Mouse (Mus musculus) embryo, embryonic 10 days (tissue): Measurements from ENCODE around the gene Apaf1.

ENCODE experiments used
- DNase-seq: peaks from one replicate; pipeline ENCODE4 v3.0.0-alpha.2; 2015; ENCODE audit warnings: low spot score

Apaf1 gene

DNA sequence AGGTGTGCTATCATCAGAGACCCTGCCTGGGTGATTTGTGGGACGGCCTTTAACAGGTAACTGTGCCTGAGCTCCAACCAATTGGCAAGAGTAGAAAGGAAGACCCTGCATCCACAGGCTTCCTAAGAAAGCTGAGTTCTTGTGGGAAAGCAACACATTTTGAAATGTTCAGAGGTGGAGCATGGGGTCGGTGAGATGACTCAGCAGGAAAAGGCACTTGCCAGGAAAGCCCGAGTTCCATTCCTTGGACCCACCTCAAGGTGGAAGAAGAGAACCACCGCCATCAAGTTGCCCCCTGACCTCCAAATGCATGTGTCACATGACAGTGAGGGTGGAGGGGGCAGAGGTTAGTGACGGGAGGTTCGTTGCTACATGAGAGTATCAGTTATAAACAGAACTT lies 108.1 kb downstream of the Apaf1 start:
- no peak for DNase-seq

DNA sequence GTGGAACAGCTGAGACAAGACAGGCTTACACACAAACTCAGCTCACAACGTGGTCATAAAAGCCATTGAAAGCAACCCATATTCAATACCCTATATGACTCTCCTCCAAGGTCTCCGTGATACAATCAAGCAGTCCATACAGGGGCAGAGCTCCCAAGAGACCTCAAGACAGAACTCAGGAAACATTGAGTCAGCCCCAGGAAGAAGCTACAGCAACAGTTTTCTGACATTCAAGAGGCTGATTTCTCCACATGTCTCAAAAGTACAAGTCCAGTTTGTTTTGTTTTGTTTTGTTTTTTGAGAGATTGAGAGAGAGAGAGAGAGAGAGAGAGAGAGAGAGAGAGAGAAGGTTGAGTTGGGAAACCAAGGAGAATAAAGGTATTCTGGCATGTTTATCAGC lies 108.5 kb downstream of the Apaf1 start:
- no peak for DNase-seq

DNA sequence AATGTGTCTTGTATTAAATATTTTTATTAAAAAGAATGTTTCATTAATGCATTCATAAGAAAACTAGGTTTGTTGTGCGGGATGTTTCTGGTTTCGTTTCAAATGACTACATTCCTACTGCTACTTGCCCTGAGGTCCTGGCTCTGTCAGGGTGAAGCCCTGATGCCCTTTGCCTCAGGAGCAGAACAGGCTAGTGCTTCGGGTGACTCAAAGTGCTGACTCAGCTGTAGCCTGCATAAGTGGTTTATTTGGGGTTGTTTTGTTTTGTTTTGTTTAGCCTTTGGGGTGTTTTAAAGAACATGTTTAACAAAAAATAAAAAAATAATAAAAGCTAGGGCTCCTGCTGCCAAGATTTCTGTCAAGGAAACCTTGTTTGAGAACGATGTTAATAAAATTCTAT lies 112.0 kb downstream of the Apaf1 start:
- peak; percentile 66 for DNase-seq

DNA sequence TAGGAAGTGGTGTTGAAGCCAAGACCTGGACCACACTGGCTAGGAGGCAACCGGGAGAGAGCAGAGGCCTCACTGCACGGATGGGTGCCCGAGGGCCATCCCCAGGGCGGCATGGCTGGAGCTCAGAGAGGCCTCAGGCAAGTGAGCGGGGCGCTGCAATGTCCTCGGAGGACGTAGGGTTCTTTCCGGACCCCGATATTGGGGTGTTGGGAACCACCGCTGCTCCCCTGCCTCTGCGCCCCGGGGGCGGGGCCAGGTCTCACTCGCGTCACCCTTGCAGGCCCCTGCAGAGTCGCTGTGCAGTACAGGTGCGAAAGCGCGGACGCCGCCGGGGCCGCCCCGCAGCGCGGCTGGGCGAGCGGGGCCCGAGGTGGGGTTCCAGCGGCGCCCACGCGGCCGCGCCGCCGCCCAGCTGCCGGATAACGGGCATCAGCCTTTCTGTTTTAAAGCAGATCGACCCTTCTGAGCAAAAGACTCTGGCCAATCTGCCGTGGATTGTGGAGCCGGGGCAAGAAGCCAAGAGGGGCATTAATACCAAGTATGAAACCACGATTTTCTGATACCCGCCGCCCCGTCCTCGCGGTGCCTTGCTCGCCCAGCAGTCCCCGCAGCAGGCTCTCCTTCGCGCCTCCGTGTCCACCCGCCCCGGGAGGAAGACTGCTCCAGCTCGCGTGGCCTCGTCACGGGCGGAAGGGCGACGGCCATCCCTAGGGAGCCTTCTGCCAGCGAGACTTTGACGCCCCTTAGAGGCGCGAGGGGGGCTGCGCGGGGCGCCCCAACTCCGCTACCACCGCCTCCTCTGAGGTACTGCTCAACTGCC lies 113.0 kb downstream of the Apaf1 start:
- peak; percentile 21 for DNase-seq

DNA sequence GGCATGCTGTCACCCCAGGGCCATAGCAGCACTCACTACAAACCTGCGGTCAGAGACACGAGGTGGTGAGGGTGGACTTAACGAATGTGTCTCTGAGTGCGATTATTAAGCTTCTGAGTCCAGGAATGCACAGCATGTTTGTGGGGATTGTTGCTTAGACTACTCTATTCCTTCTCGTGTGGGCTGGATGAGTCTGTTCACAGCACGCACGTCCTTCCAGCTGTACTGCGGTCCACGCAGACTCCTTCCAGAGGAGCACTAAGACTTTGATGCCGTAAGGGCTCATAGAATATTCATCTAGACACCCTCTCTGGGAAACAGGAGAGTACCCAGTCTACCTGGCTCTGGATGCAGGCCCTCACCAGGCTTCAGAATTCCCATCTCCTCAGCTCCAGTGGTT lies 114.3 kb downstream of the Apaf1 start:
- DNase-seq = no peak

DNA sequence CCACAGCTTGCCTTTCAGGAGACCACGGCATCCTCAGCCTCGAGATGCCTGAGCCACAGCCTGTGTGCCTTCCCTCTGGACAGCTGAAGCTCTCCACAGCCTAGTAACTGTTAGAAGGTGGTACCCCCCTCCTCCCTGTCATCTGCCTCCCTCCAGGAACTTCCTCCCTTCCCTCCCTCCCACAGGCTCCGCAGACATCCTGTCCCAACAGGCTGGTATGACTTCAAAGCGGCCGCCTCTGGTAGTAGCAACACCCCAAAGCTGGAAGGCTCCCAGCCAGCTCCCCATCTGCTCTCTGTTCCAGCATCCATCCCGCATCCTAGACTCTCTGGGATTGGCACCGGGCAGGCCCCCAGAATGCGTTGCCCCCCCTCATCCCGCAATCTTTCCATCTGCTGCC lies 115.7 kb downstream of the Apaf1 start:
- DNase-seq = peak; percentile 35

DNA sequence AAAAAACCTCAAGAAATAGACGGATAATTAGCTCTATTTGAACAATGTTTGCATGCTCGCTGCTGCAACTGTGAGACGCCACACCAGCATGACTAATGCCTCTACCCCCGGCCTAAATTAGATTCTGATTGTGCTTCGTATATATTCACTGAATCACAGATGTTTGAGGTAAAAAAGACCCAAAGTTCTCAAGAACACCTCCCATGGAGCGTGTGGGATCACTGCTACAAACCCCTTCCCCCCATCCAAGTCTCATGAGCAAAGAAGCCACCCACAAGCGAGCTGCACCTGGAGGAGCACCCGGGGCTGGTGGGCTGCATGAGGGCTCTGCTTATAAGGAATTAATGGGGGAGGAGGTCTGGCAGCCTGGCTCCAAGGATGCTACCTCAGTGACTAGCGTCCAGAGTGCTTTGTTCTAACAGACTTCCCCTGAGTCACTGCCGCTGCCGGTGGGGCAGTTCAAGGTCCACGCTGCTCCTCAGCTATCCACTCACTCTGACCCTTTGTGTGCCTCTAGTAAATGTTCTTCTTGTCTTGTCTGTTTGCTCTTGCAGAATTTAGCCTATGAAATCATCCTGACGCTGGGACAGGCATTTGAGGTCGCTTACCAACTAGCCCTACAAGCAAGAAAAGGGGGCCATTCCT lies 116.8 kb downstream of the Apaf1 start:
- DNase-seq = no peak

DNA sequence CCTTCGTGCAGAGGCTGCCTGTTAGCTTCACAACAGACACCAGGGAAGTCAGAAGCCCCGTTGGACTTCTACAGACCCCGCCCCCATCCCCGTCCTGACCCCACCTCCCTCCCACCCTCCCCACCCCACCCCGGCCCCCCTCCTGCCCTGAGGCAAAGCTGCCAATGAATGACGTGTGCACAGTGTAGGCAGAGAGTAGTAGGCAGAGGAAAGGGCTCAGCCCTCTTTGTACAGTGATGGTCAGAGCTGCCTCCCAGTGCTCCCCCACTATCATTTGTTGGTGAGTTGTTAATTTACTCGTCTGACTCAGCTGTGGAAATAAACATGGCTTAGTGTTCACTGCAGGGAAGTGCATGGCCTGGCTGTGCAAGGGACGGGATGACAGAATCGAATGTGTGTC lies 118.1 kb downstream of the Apaf1 start:
- DNase-seq = no peak

DNA sequence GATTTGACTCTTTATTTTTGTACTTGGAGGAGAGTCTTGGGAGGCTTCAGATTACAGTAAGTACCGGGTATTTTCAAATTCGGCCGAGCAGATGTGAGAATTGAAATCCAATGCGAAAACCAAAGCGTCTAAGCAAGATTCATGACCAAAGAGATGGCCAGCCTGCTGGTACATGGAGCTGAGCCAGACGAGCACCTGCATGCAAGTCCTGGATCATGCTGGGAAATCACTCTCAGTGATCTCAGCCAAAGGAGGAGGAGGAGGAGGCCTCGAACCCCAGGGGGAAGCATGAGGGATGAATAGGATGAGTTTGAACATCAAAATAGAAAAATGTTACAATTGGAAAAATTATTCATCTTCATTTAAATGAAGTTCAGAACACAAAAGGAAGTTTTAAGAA lies 122.2 kb downstream of the Apaf1 start:
- DNase-seq = no peak

DNA sequence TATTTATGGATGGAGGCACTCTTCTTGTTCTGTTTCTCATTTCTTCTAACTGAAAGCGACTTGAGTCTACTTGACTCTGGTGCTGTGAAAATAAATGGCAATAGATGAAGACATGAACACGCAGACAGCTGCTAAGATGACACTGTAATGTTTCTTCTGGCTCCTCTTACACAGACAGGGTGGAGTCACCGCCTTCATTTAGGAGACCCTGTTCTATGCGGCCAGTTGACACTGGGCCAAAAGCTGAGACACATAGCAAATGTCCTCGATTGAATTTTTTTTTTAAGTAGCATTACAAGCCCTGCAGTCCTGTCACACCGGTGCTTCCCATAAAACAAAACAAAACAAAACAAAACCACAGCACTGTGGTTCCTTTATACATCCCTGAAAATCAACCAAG lies 128.7 kb downstream of the Apaf1 start:
- no peak for DNase-seq

DNA sequence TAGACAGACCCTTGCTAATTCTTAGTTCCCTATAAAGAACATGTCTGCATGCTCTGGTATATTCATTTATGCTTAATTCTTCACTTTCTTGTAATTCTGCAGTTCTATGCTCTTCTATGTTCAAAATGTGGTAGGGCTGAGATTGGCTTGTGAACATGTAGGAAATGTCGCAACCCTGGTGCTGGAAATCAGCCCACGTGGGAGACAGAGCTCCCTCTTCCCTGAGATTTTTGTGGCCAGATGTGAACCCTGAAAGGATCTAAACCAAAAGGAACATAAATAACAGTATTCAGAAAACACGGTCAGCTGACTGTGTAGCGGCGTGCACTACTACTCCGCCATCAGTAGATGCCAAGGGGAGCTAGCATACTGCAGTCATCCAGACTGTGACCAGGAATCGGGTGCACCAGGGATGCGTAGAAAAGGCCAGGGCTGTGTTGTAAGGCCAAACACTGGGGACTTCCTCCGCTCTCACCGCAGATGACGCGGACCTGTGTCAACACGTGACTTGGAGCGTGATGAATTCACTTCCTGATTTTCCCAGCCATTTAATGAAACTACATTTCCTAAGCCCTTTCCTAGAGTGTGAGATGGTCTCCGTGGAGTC lies 129.4 kb downstream of the Apaf1 start:
- DNase-seq = no peak

DNA sequence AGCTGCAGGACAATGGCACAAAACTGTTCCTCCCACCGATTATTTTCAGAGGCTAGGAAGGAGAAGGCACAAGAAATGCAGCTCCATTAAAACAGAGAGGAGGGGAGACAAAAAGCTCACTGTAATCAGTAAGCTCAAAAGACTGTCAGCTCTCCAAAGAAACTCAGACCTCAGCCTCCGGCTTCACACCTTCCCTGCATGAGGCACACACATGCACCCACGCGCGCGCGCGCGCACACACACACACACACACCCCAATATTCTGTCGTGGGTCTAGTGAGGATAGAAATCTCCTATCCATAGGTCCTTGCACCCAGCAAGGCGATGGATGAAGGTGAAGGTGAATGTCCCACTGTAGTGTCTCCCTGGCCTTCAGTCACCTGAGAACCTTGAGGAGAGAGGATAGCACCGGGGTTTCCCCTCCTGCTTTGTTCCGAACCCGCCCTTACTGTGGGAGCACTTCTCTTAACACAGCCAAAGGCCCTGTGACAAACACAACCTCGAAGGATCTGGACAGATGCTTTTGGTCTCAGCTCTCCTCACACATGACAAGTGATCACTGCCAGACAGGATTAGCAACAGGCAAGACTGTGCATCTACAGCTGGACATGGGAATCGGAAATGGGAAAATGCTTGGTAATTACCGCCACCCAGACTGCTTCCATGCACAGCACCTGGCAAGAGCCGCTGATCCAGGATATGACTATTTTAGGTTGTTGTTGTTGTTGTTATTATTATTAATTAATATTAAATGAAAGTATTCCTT lies 134.8 kb downstream of the Apaf1 start:
- DNase-seq = no peak

DNA sequence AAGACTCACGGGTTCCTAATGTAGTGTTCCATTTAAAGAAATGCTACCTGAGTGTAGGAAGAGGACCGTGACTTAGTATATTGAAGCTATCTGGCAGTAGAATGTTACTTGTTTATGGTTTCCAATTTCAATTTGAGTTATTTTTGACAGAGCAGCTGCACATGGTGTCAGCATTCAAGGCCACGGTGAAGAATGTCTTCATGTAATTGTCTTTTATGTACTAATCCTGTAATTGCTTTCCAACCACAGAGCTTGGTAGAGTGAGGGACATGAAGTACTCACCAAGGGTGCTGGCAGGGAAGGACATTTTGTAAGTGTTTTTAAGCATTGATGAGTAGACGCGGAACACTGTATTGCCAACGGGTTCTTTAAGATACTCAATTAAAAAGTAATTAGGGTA lies 135.5 kb downstream of the Apaf1 start:
- no peak for DNase-seq

DNA sequence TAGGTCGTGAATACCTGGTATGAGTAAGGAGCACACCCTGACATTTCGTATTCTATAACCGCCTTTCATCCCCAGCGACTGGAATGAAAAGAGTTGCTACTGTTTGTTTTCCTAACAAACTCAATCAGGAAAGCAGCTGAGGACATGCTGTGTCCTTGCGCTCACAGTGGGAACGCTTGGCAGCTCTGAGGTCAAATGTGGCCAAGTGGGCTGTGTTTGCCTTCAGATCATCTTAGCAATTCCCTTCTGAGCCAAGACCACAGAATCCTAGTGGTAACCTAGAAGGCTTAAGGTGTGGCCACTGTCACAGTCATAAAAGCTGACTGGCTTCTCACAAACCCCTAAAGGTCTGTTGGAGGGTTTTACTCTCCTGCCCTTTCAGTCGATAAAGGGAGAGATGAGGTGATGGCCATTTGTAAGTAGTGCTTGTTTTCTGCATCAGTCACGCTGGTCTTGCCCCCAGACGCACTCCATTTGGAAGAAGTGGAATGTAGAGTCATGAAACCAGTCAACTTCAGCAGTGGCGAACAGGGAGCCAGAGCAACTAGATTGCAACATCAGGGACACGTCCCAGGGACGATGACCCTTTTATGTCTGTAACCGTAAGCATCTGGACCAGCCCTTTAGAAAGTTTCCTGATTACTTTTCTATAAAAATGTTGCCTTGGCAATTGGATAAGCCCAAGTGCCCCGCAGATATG lies 140.4 kb downstream of the Apaf1 start:
- no peak for DNase-seq

DNA sequence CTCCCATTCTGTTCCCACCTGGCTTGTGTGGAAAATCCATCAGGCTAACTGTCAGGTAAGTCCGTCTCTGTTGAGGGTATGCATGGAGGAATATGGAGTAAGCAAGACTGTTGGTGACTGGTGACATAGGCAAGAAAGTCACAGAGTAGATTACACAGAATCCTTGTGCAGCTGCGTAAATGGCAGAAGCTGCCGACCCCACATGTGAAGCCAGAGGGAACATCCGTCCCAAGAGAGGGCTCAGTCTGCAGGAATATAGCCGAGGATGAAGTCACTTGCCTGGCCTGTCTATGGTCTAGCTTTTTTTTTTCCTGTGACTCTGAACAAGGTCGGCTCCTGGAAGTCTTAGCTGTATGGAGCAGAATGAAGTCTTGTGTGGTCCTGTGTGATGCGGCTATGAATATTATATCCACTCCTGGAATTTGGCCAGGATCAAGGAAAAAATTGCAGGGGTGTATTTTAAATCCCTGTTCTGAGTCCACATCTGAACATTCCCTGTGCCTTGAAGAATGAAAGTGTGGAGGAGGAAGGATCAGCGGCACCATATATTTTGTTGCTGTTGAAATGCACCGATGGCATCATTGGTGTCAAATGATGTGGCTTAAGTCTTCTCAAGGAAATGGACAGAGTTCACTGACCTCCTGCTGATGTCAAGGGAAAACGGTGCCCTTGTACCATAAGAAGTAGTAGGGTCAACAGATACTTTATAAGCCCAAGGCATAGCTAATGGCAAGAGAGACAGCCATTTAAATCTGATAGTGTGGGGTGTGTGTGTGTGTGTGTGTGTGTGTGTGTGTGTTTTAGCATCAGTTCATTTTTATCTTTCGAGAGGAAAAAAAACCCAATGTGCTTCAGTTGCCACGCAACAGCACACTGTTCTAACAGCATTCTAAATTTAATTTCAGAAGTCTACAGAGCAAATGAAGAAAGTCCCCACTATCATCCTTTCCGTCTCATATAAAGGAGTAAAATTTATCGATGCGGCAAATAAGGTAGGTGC lies 141.7 kb downstream of the Apaf1 start:
- no peak for DNase-seq
